Mouse (Mus musculus): ENCODE data around the gene Usp28. TPM values are rescaled to one million over a fixed set of nuclear protein-coding genes. Genes with fewer than 3 reads are reported as not detected.
A peak's percentile ranks its signal among the peaks of the same experiment; 100 is the strongest.

Gene Usp28
- total RNA-seq, 1 experiment, result 70.1 TPM

GRCm38 (mm10) chr9:48985708-48986088, 523 bp downstream of the Usp28 start:
- peaks cover 7% of the 10 kb centered on the region; the same call in 1 of the 2 replicates for H3K36me3 ChIP-seq (ENCODE audit: control insufficient read depth, insufficient read depth, low read length, poor library complexity, severe bottlenecking)
- DNase-seq (ENCODE audit: low read depth, low spot score), result no peak
- H3K4me3 ChIP-seq (ENCODE audit: insufficient read depth in 1 of 2, low read depth in 1 of 2, low read length in 2 of 2, poor library complexity in 1 of 2, severe bottlenecking in 1 of 2), result peak overlapping the region; percentile 94
- H3K4me1 ChIP-seq (ENCODE audit: control insufficient read depth in 2 of 2, insufficient read depth in 2 of 2, low read length in 2 of 2, poor library complexity in 1 of 2), result peaks cover 0 to 11% of the 10 kb centered on the region in 2 experiments; a peak in 2 of 4 replicates
- H3K27ac ChIP-seq (ENCODE audit: insufficient read depth, low read depth, low read length, poor library complexity, severe bottlenecking), result peak overlapping the region; percentile 50; the same call in 1 of the 2 replicates
- H3K9me3 ChIP-seq (ENCODE audit: control insufficient read depth, insufficient read depth, low read depth, low read length), result no peaks in the 10 kb centered on the region
- TF ChIP-seq HCFC1 (IDR thresholded peaks at IDR 0.05; ENCODE audit: borderline replicate concordance, insufficient read depth, low read length), result no peak
- TF ChIP-seq CHD2 (IDR thresholded peaks at IDR 0.05; ENCODE audit: low read depth, low read length), result no peak
- no peak for TF ChIP-seq MAFK (IDR thresholded peaks at IDR 0.05; ENCODE audit: insufficient read depth, low read depth, low read length)
- TF ChIP-seq ZNF384 (IDR thresholded peaks at IDR 0.05; ENCODE audit: low read depth, low read length), result no peak
- no peak for TF ChIP-seq ZC3H11A (IDR thresholded peaks at IDR 0.05; ENCODE audit: borderline replicate concordance, low read depth, low read length)
- peak overlapping the region; percentile 88 for H3K9ac ChIP-seq (ENCODE audit: insufficient read depth, low read depth, low read length, poor library complexity, severe bottlenecking)
- in situ Hi-C loops (cut with MboI; ENCODE audit: low sequenced_read_pairs in 2 of 2, unreplicated experiment in 2 of 2), result no loop called here

- in situ Hi-C loops (cut with MboI; ENCODE audit: low sequenced_read_pairs in 2 of 2, unreplicated experiment in 2 of 2), result no loop called here
- peaks cover 7% of the 10 kb centered on the region; the same call in 1 of the 2 replicates for H3K36me3 ChIP-seq (ENCODE audit: control insufficient read depth, insufficient read depth, low read length, poor library complexity, severe bottlenecking)
- H3K4me1 ChIP-seq (ENCODE audit: control insufficient read depth in 2 of 2, insufficient read depth in 2 of 2, low read length in 2 of 2, poor library complexity in 1 of 2), result peaks cover 3 to 12% of the 10 kb centered on the region in 2 experiments; a peak in 3 of 4 replicates
- no peak for DNase-seq (ENCODE audit: low read depth, low spot score)
- TF ChIP-seq ZC3H11A (IDR thresholded peaks at IDR 0.05; ENCODE audit: borderline replicate concordance, low read depth, low read length) (no peak), ZNF384 (IDR thresholded peaks at IDR 0.05; ENCODE audit: low read depth, low read length) (0 out of 2 replicates have a peak, but pooled peaks have one; percentile 22)
- peak overlapping the region; percentile 41; the same call in 1 of the 2 replicates for H3K9ac ChIP-seq (ENCODE audit: insufficient read depth, low read depth, low read length, poor library complexity, severe bottlenecking)
- H3K4me3 ChIP-seq (ENCODE audit: insufficient read depth in 1 of 2, low read depth in 1 of 2, low read length in 2 of 2, poor library complexity in 1 of 2, severe bottlenecking in 1 of 2), result peak overlapping the region; percentile 56 to 94
- no peaks in the 10 kb centered on the region for H3K9me3 ChIP-seq (ENCODE audit: control insufficient read depth, insufficient read depth, low read depth, low read length)
- peak overlapping the region; percentile 81; the same call in 1 of the 2 replicates for H3K27ac ChIP-seq (ENCODE audit: insufficient read depth, low read depth, low read length, poor library complexity, severe bottlenecking)
These were observed 1.5 kb downstream of the Usp28 start for GRCm38 (mm10) chr9:48986616-48987141.

GRCm38 (mm10) chr9:48987201-48988101, 2.3 kb downstream of the Usp28 start:
- peaks cover 7% of the 10 kb centered on the region; the same call in 1 of the 2 replicates for H3K36me3 ChIP-seq (ENCODE audit: control insufficient read depth, insufficient read depth, low read length, poor library complexity, severe bottlenecking)
- DNase-seq (ENCODE audit: low read depth, low spot score), result no peak
- H3K4me3 ChIP-seq (ENCODE audit: insufficient read depth in 1 of 2, low read depth in 1 of 2, low read length in 2 of 2, poor library complexity in 1 of 2, severe bottlenecking in 1 of 2), result peak overlapping the region; percentile 56 to 94
- H3K9ac ChIP-seq (ENCODE audit: insufficient read depth, low read depth, low read length, poor library complexity, severe bottlenecking), result peak overlapping the region; percentile 51
- peak overlapping the region; percentile 81; the same call in 1 of the 2 replicates for H3K27ac ChIP-seq (ENCODE audit: insufficient read depth, low read depth, low read length, poor library complexity, severe bottlenecking)
- H3K4me1 ChIP-seq (ENCODE audit: control insufficient read depth in 2 of 2, insufficient read depth in 2 of 2, low read length in 2 of 2, poor library complexity in 1 of 2), result peaks cover 3 to 12% of the 10 kb centered on the region in 2 experiments; a peak in 3 of 4 replicates
- TF ChIP-seq CHD2 (IDR thresholded peaks at IDR 0.05; ENCODE audit: low read depth, low read length) (no peak), HCFC1 (IDR thresholded peaks at IDR 0.05; ENCODE audit: borderline replicate concordance, insufficient read depth, low read length) (no peak), ZC3H11A (IDR thresholded peaks at IDR 0.05; ENCODE audit: borderline replicate concordance, low read depth, low read length) (no peak), MAFK (IDR thresholded peaks at IDR 0.05; ENCODE audit: insufficient read depth, low read depth, low read length) (no peak), ZNF384 (IDR thresholded peaks at IDR 0.05; ENCODE audit: low read depth, low read length) (peak; percentile 68)
- no peaks in the 10 kb centered on the region for H3K9me3 ChIP-seq (ENCODE audit: control insufficient read depth, insufficient read depth, low read depth, low read length)
- in situ Hi-C loops (cut with MboI; ENCODE audit: low sequenced_read_pairs in 2 of 2, unreplicated experiment in 2 of 2), result no loop called here

GRCm38 (mm10) chr9:48991671-48992070, 6.5 kb downstream of the Usp28 start:
- no peak for TF ChIP-seq CHD2 (IDR thresholded peaks at IDR 0.05; ENCODE audit: low read depth, low read length)
- TF ChIP-seq HCFC1 (IDR thresholded peaks at IDR 0.05; ENCODE audit: borderline replicate concordance, insufficient read depth, low read length), result no peak
- TF ChIP-seq ZC3H11A (IDR thresholded peaks at IDR 0.05; ENCODE audit: borderline replicate concordance, low read depth, low read length), result no peak
- TF ChIP-seq MAFK (IDR thresholded peaks at IDR 0.05; ENCODE audit: insufficient read depth, low read depth, low read length), result no peak
- no peak for TF ChIP-seq ZNF384 (IDR thresholded peaks at IDR 0.05; ENCODE audit: low read depth, low read length)
- Histone ChIP-seq H3K9me3 (ENCODE audit: control insufficient read depth, insufficient read depth, low read depth, low read length) (no peaks in the 10 kb centered on the region), H3K4me3 (ENCODE audit: insufficient read depth in 1 of 2, low read depth in 1 of 2, low read length in 2 of 2, poor library complexity in 1 of 2, severe bottlenecking in 1 of 2) (peak overlapping the region in 1 of 2 experiments; percentile 7; a peak in 1 of 4 replicates), H3K9ac (ENCODE audit: insufficient read depth, low read depth, low read length, poor library complexity, severe bottlenecking) (no peak overlapping the region; the same call in 1 of the 2 replicates), H3K4me1 (ENCODE audit: control insufficient read depth in 2 of 2, insufficient read depth in 2 of 2, low read length in 2 of 2, poor library complexity in 1 of 2) (peaks cover 8 to 31% of the 10 kb centered on the region in 2 experiments; a peak in 3 of 4 replicates), H3K27ac (ENCODE audit: insufficient read depth, low read depth, low read length, poor library complexity, severe bottlenecking) (peak overlapping the region; percentile 92; the same call in 1 of the 2 replicates), H3K36me3 (ENCODE audit: control insufficient read depth, insufficient read depth, low read length, poor library complexity, severe bottlenecking) (peaks cover 24% of the 10 kb centered on the region)
- in situ Hi-C loops (cut with MboI; ENCODE audit: low sequenced_read_pairs in 2 of 2, unreplicated experiment in 2 of 2), result no loop called here
- DNase-seq (ENCODE audit: low read depth, low spot score), result peak; percentile 66
